Mouse (Mus musculus) WW6 (cell line): ENCODE data around the gene Eln.

Source experiments
- DNase-seq: peaks from one replicate; pipeline ENCODE4 v3.0.0-alpha.2; 2013; ENCODE audit warnings: low read depth, low spot score

Eln gene

GRCm38 (mm10) chr5:134746890-134747511, at the start of gene Eln:
Gene Eln, minus strand, starts transcription at chr5:134747323.
- no peak for DNase-seq

- no peak for DNase-seq
These were observed 43.2 kb upstream of the Eln start for GRCm38 (mm10) chr5:134790080-134790995.

DNA sequence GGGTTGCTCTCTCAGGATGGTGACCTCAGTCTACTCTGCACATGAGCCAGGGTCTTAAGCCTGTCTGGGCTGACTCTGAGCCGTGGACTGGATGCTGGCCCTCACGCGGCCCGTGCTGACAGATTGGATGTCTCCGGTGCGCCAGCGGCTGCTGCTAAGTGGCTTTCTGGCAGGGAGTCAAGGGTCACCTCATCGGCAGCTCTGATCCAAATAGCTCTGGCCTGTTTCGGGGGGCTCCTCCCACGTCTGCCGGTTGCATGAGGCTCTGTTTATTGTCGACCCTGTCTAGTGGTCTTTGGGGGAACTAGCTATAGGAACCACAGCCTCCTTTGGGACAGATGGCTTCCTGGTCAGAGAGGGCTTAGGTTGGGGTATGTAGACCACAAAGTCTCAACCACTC, 41.1 kb upstream of the Eln start:
- DNase-seq = no peak

GRCm38 (mm10) chr5:134785691-134786371, 38.7 kb upstream of the Eln start:
- no peak for DNase-seq

DNA sequence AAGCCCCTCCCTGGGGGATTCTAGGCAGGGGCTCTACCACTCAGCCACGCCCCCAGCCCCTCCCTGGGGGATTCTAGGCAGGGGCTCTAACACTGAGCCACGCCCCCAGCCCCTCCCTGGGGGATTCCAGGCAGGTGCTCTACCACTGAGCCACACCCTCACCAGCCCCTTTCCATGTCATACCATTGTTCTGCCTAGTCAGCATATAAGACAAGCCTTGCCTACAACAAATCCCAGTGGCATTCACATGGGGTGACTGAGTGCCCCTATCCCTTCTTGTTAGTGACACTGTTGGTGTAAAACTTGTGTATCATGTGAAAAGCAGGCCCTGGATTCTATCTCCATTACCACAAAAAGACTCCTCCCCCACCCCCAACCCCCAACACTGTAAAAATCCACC, 36.7 kb upstream of the Eln start:
- DNase-seq = no peak

DNA sequence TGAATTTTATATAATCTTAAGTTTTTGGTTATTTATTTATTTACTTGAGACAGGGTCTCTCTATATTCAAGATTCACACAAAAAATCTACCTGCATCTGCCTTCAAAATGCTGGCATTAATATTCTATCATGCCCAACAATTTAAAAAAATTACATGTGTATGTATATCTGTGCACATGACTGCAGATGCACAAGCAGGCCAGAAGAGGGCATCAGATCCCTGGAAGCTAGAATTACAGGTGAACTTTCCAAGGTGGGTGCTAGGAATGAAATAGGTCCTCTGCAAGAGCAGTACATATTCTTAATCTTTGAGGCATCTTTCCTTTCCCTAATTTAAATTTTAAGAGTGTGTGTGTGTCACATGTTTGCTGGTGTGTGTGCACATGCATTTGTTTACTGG, 33.8 kb upstream of the Eln start:
- DNase-seq = no peak

GRCm38 (mm10) chr5:134780146-134780545, 33.0 kb upstream of the Eln start:
- no peak for DNase-seq

- DNase-seq = no peak
These were observed 29.4 kb upstream of the Eln start for GRCm38 (mm10) chr5:134776551-134776950.

DNA sequence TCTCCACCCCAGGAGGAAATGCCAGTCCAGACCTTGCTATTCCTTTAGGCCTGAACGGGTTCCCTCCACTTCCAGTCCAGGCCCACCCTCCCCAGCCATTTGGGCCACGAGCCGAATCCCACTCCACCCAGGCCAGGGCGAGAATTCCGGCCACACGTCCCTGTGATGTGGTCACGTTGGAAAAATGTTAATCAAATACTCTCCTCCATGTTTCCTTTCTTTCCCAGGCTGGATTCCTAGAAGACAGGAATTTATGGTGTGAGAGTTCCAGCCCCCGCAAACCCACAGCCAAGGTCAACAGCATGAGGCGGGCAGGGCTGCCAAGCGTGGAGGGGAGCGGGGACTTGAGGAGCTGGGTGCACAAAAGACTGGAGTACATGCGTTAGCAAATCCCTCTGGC, 25.4 kb upstream of the Eln start:
- no peak for DNase-seq

DNA sequence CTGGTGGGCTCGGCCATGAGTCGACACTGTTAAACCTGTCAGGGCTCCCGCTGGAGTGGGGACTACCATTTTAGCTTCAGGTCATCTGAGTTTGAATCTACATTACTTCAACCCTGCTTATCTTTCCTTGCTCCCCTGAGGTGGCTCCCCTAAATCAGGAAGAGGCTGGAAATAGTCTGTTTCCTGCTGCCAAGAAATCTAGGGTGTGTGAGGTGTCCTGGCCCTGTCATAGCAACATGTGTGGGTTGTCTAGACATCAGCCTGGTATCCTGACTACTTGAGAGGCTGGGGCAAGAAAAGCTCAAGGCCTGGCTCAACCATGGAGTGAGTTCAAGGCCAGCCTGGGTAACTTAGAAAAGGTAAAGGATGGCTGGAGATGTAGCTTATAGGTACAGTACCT, 24.6 kb upstream of the Eln start:
- DNase-seq = no peak

DNA sequence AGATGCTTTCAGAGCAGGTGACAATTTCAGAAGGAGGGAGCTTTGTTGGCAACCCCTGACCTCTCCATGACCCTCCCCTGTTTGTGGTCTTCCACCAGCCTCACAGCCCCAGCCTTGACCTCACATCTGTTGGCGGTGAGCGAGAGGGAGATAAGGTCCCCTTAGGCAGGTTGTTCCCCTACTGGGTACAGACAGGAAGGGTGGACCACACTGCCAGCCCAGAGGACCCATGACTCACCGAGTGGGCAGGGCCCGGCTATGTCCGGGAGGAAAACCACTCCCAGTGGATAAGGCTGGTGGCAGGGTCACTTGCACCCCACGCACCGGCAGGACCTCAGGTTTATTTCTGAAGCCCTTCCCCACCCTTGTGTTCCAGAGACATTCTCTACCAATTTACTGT, 22.1 kb upstream of the Eln start:
- no peak for DNase-seq

DNA sequence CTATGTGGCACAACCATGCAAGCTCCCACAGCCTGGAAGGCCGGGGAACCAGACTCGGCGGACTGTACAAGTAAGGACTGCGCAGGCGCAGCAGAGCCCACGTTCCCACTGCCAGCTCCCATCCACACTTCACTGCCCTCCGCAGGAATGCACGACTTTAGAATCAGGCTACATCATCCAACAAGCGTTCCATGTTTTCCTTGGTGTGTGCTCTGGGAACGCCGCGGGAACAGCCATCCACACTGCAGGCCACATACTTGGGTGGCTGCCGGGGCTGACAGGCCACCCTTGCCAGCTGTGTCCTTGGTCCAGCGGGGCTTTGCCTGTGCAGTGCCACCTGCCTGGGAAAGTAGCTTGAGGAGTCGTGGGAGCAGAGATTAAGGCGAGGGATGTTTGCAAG, 18.3 kb upstream of the Eln start:
- DNase-seq = no peak

DNA sequence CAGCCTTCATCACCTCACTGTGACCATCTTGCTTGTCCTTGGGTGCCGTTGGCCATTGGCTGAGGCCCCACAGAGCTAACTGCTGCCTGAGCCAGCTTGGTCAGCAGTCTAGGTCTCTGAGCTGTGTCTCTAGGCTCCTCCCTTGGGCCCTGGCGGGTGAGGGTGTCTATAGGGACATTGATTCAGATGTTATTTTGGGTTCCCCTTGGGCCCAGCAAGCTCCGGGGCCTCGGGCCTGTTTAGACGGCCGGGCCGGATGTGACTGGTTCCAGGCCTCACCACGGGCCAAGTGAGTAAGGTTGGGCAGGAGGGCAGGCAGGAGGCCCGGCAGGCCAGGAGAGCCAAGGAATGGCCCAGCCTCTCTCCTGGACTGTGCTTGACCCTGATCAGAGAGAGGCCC, 16.2 kb upstream of the Eln start:
- no peak for DNase-seq

GRCm38 (mm10) chr5:134761409-134762124, 14.4 kb upstream of the Eln start:
- no peak for DNase-seq

DNA sequence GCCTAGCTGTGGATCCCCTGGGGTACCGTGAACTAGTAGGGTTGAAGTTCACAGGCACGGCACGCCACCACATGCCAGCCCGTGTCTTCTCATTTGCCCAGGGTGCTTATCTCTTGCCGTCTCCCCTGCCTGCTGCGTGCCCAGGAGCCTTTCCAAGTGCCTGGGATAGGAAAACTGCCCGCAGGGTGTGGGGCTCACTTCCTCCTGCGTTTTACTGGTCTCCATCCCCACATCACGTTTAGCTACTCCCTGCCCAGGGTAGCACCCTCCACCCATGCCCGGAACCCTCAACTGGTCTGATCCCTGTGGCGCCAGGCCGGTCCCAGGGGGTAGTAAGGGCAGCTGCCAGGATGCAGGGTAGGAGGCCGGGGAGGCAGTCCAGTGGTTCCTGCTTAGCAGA, 8.9 kb upstream of the Eln start:
- no peak for DNase-seq

- DNase-seq = no peak
These were observed 7.0 kb upstream of the Eln start for GRCm38 (mm10) chr5:134754096-134754495.

GRCm38 (mm10) chr5:134750469-134750868, 3.3 kb upstream of the Eln start:
- no peak for DNase-seq

DNA sequence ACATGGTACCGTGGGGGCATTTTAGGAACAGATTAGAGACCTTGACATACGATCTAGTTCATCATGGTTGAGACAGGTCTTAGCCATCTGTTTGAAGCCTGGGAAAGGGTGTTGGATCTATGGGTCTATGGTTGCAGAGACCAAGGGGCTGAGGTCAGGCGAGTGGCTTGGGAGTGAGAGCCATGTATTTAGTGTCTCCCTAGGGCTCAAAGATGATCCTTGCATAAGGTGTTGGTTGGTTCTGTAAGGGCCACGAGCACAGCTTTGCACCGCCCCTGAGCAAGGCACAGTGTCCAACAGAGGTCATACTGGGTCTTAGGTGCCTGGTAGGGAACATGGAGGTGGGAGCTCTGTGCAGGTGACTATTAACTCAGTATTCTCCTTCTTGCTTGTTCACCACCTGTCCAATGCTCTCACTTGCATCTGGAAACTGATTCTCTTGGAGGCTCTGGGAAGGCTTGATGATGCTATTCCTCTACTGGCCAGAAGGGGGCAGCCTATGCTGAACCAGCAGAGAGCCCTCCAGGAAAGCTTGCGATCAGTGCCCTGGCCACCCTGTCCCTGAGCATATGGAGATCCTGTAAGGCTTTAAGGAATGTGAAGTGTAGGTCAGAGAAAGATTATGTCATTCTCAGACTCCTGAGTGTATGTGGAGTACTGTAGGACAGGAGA, 960 bp upstream of the Eln start:
- DNase-seq = no peak

DNA sequence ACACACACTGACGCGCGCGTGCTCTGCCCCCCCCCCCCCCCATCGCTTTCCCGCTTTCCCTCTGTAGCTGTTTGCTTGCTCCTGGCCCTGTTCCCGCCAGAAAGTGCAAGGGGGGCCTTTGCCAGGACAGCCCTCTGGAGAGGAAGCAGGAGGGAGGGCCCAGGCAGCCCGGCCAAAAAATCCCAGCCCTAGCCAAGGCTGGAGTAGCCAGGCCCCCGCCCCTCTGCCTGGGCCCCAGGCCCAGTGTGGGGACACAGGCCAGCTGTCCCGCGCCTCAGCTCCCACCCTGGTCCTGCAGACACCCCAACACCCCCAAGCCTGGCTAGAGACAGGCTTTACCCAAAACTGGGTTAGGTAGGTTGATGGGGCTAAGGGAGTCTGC, 380 bp upstream of the Eln start:
- no peak for DNase-seq

DNA sequence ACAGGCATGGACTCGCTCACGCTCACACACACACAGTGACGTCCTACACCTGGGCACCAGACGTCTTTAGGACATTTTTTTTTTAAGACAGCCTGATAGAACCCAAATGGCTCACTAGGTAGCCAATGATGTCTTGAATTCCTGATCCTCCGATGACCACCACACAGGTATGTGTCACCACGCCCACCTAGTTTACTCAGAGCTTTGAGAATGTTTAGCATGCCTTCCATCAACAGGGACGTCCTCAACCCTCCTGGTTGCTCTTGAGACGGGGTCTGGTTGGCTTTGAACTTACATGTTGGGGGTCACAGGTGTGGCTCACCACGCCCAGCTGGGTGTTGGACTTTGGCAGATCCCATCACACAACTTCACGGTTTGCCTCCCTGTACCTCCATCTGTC, 922 bp downstream of the Eln start:
- DNase-seq = no peak

- no peak for DNase-seq
These were observed 1.3 kb downstream of the Eln start for GRCm38 (mm10) chr5:134745801-134746200.

- no peak for DNase-seq
These were observed 2.1 kb downstream of the Eln start for GRCm38 (mm10) chr5:134745000-134745399.
